Mouse (Mus musculus) CH12.LX (cell line): Measurements from ENCODE around the gene Crlf1. TPM values are rescaled to one million over a fixed set of nuclear protein-coding genes. Genes with fewer than 3 reads are reported as not detected.

Experiments
- DNase-seq: peaks from one replicate; pipeline ENCODE4 v3.0.0-alpha.2; 2013; ENCODE audit errors: extremely low read depth
- H3K27ac ChIP-seq: 2 replicates; pipeline ENCODE4 v1.5.1; 2012; ENCODE audit warnings: low read depth, mild to moderate bottlenecking, control low read depth, moderate library complexity; ENCODE audit not compliant: insufficient read depth
- H3K27me3 ChIP-seq: replicated peaks from 2 replicates; pipeline ENCODE3; 2012; ENCODE audit warnings: inconsistent platforms
- H3K36me3 ChIP-seq, 2 experiments: replicated peaks in 1 of 2; 2 replicates each; pipeline versions ENCODE3 to v1.6.1; 2012; ENCODE audit warnings: inconsistent platforms in 1 of 2, low read length in 1 of 2, mild to moderate bottlenecking in 1 of 2, mixed read lengths in 1 of 2, moderate library complexity in 1 of 2; ENCODE audit not compliant: control insufficient read depth in 1 of 2, insufficient read depth in 1 of 2
- H3K4me1 ChIP-seq, 2 experiments: 2 replicates each; pipeline ENCODE4 v1.6.1; 2012; ENCODE audit warnings: inconsistent platforms in 1 of 2, moderate library complexity in 1 of 2; ENCODE audit not compliant: insufficient read depth in 2 of 2, control insufficient read depth in 1 of 2
- H3K4me2 ChIP-seq: 2 replicates; pipeline ENCODE4 v1.6.1; 2012; ENCODE audit warnings: low read depth, mild to moderate bottlenecking, control low read depth; ENCODE audit not compliant: poor library complexity, insufficient read depth, severe bottlenecking
- H3K4me3 ChIP-seq, 3 experiments: fragments of 150-350 bp in 1 of 3; sonication (generic) in 1 of 3; replicated peaks in 1 of 3; 2 replicates each; pipeline versions ENCODE3 to v1.5.1; 2011 to 2012; ENCODE audit warnings: low read depth in 2 of 3, low read length in 2 of 3, mild to moderate bottlenecking in 2 of 3, moderate library complexity in 2 of 3, control low read depth in 1 of 3, improper control_type of control experiment in 1 of 3, inconsistent platforms in 1 of 3, mixed read lengths in 1 of 3; ENCODE audit not compliant: poor library complexity in 1 of 3
- H3K79me2 ChIP-seq: replicated peaks from 2 replicates; pipeline ENCODE4 v1.6.1; 2012; ENCODE audit warnings: mild to moderate bottlenecking, moderate library complexity; ENCODE audit not compliant: control insufficient read depth, poor library complexity, insufficient read depth, severe bottlenecking; ENCODE audit errors: extremely low read depth
- H3K9ac ChIP-seq: 2 replicates; pipeline ENCODE4 v1.6.1; 2012; ENCODE audit warnings: low read depth, mild to moderate bottlenecking, control low read depth, moderate library complexity; ENCODE audit not compliant: insufficient read depth
- H3K9me3 ChIP-seq: replicated peaks from 2 replicates; pipeline ENCODE3; 2012; ENCODE audit warnings: low read length, inconsistent platforms, mixed read lengths
- BHLHE40 ChIP-seq: IDR thresholded peaks from 2 replicates; pipeline ENCODE4 v1.6.1; 2011; ENCODE audit warnings: mild to moderate bottlenecking, low read depth, low read length, improper control_type of control experiment
- CHD1 ChIP-seq: IDR thresholded peaks from 2 replicates; pipeline ENCODE4 v1.6.1; 2012; ENCODE audit warnings: low read depth, low read length, improper control_type of control experiment, inconsistent platforms
- CHD2 ChIP-seq: IDR thresholded peaks from 2 replicates; pipeline ENCODE4 v1.6.1; 2011; ENCODE audit warnings: low read length, improper control_type of control experiment
- CTCF ChIP-seq, 2 experiments: IDR thresholded peaks in 1 of 2; conservative IDR thresholded peaks in 1 of 2; 2 replicates each; pipeline ENCODE4 v1.5.1; 2011 to 2012; ENCODE audit warnings: low read depth in 2 of 2, low read length in 2 of 2, improper control_type of control experiment in 1 of 2, inconsistent platforms in 1 of 2, mild to moderate bottlenecking in 1 of 2, moderate library complexity in 1 of 2
- E2F4 ChIP-seq: IDR thresholded peaks from 2 replicates; pipeline ENCODE4 v1.6.1; 2011; ENCODE audit warnings: low read depth, low read length, improper control_type of control experiment; ENCODE audit not compliant: insufficient replicate concordance
- ELF1 ChIP-seq: IDR thresholded peaks from 2 replicates; pipeline ENCODE4 v1.6.1; 2014; ENCODE audit warnings: low read depth, mild to moderate bottlenecking, inconsistent platforms, low read length, improper control_type of control experiment
- EP300 ChIP-seq: IDR thresholded peaks from 2 replicates; pipeline ENCODE4 v1.6.1; 2011; ENCODE audit warnings: low read length, improper control_type of control experiment
- HCFC1 ChIP-seq: IDR thresholded peaks from 2 replicates; pipeline ENCODE4 v1.6.1; 2012; ENCODE audit warnings: low read depth, mild to moderate bottlenecking, inconsistent platforms, low read length, improper control_type of control experiment
- JUN ChIP-seq: IDR thresholded peaks from 2 replicates; pipeline ENCODE4 v1.6.1; 2011; ENCODE audit warnings: low read depth, mild to moderate bottlenecking, low read length, improper control_type of control experiment, moderate library complexity; ENCODE audit not compliant: insufficient read depth
- JUND ChIP-seq: conservative IDR thresholded peaks from 2 replicates; pipeline ENCODE4 v1.6.1; 2011; ENCODE audit warnings: low read depth, low read length, improper control_type of control experiment
- KAT2A ChIP-seq: IDR thresholded peaks from 2 replicates; pipeline ENCODE4 v1.6.1; 2012; ENCODE audit warnings: low read length, improper control_type of control experiment, inconsistent platforms; ENCODE audit not compliant: insufficient replicate concordance
- MAFK ChIP-seq: IDR thresholded peaks from 2 replicates; pipeline ENCODE4 v1.6.1; 2011; ENCODE audit warnings: low read length, improper control_type of control experiment; ENCODE audit not compliant: insufficient replicate concordance
- MAX ChIP-seq: IDR thresholded peaks from 2 replicates; pipeline ENCODE4 v1.6.1; 2011; ENCODE audit warnings: low read length, improper control_type of control experiment
- MAZ ChIP-seq: IDR thresholded peaks from 2 replicates; pipeline ENCODE4 v1.6.1; 2012; ENCODE audit warnings: low read depth, mild to moderate bottlenecking, inconsistent platforms, low read length, improper control_type of control experiment, moderate library complexity
- MEF2A ChIP-seq: IDR thresholded peaks from 2 replicates; pipeline ENCODE4 v1.6.1; 2014; ENCODE audit warnings: low read depth, mild to moderate bottlenecking, inconsistent platforms, low read length, improper control_type of control experiment, borderline replicate concordance
- MXI1 ChIP-seq: IDR thresholded peaks from 2 replicates; pipeline ENCODE4 v1.6.1; 2011; ENCODE audit warnings: mild to moderate bottlenecking, low read depth, low read length, improper control_type of control experiment
- MYC ChIP-seq: IDR thresholded peaks from 2 replicates; pipeline ENCODE4 v1.6.1; 2011; ENCODE audit warnings: low read depth, mild to moderate bottlenecking, improper control_type of control experiment, low read length
- NELFE ChIP-seq: IDR thresholded peaks from 2 replicates; pipeline ENCODE4 v1.6.1; 2011; ENCODE audit warnings: low read depth, low read length, improper control_type of control experiment
- NRF1 ChIP-seq: IDR thresholded peaks from 2 replicates; pipeline ENCODE4 v1.6.1; 2014; ENCODE audit warnings: low read depth, mild to moderate bottlenecking, inconsistent platforms, low read length, improper control_type of control experiment, moderate library complexity
- PAX5 ChIP-seq: IDR thresholded peaks from 2 replicates; pipeline ENCODE4 v1.6.1; 2012; ENCODE audit warnings: low read length, inconsistent platforms, mixed read lengths
- POLR2A ChIP-seq: IDR thresholded peaks from 2 replicates; pipeline ENCODE4 v1.6.1; 2011; ENCODE audit warnings: low read depth, mild to moderate bottlenecking, improper control_type of control experiment, low read length
- POLR2AphosphoS2 ChIP-seq: IDR thresholded peaks from 2 replicates; pipeline ENCODE4 v1.6.1; 2011; ENCODE audit warnings: low read depth, low read length, improper control_type of control experiment
- RAD21 ChIP-seq: IDR thresholded peaks from 2 replicates; pipeline ENCODE4 v1.6.1; 2011; ENCODE audit warnings: low read depth, mild to moderate bottlenecking, low read length, improper control_type of control experiment, moderate library complexity
- RCOR1 ChIP-seq: conservative IDR thresholded peaks from 2 replicates; pipeline ENCODE4 v1.6.1; 2012; ENCODE audit warnings: low read depth, mild to moderate bottlenecking, inconsistent platforms, low read length, improper control_type of control experiment
- SIN3A ChIP-seq: IDR thresholded peaks from 2 replicates; pipeline ENCODE4 v1.6.1; 2012; ENCODE audit warnings: low read length, improper control_type of control experiment, inconsistent platforms
- TBP ChIP-seq: conservative IDR thresholded peaks from 2 replicates; pipeline ENCODE4 v1.6.1; 2011; ENCODE audit warnings: low read depth, low read length, improper control_type of control experiment
- TCF12 ChIP-seq: IDR thresholded peaks from 2 replicates; pipeline ENCODE4 v1.6.1; 2014; ENCODE audit warnings: low read depth, mild to moderate bottlenecking, inconsistent platforms, low read length, improper control_type of control experiment
- USF1 ChIP-seq: IDR thresholded peaks from 2 replicates; pipeline ENCODE4 v1.6.1; 2014; ENCODE audit warnings: low read depth, mild to moderate bottlenecking, inconsistent platforms, low read length, improper control_type of control experiment
- ZC3H11A ChIP-seq: IDR thresholded peaks from 2 replicates; pipeline ENCODE4 v1.6.1; 2012; ENCODE audit warnings: low read depth, mild to moderate bottlenecking, inconsistent platforms, low read length, improper control_type of control experiment
- ZKSCAN1 ChIP-seq: IDR thresholded peaks from 2 replicates; pipeline ENCODE4 v1.6.1; 2012; ENCODE audit warnings: low read depth, inconsistent platforms, low read length, improper control_type of control experiment, borderline replicate concordance
- ZMIZ1 ChIP-seq: IDR thresholded peaks from 2 replicates; pipeline ENCODE4 v1.6.1; 2012; ENCODE audit warnings: low read depth, mild to moderate bottlenecking, inconsistent platforms, low read length, improper control_type of control experiment
- ZNF384 ChIP-seq: IDR thresholded peaks from 2 replicates; pipeline ENCODE4 v1.6.1; 2012; ENCODE audit warnings: low read depth, low read length, improper control_type of control experiment, inconsistent platforms
- dilution Hi-C: fragments of 300-500 bp; cut with MboI; formaldehyde crosslinking; loops from 2 replicates; pipeline ENCODE4 v1.14.3; 2020; ENCODE audit warnings: low sequenced_read_pairs; ENCODE audit not compliant: extremely low pct_unique_long_range_greater_than_20kb, extremely low pct_ligation_motif_present
- in situ Hi-C: fragments of 300-500 bp; cut with MboI; formaldehyde crosslinking; loops from 3 replicates; pipeline ENCODE4 v1.14.3; 2019; ENCODE audit warnings: low sequenced_read_pairs, low pct_ligation_motif_present, low pct_unique_long_range_greater_than_20kb, mixed read lengths
- polyA plus RNA-seq: library from polyadenylated mRNA; unstranded; fragments of >175 nt; gene quantifications from 2 replicates; pipeline ENCODE4 v1.2.1, GENCODE M21; 2012; ENCODE audit warnings: low read depth; ENCODE audit not compliant: insufficient read length
- total RNA-seq, 2 experiments: library from RNA; depleted of rRNA; stranded (reverse); fragments of 300-350 nt in 1 of 2; fragments of >200 nt in 1 of 2; gene quantifications; 2 replicates each; pipeline ENCODE4 v1.2.3; 2012 to 2014

Gene Crlf1
- total and polyA plus RNA-seq, 3 experiments: 0.42 to 1.1 (median 0.44) TPM

GRCm38 (mm10) chr8:70535701-70536100 lies 42.7 kb downstream of the Crlf1 start:
- Histone ChIP-seq H3K4me3 (no peak overlapping the region), H3K36me3 (peaks cover 58 to 64% of the 10 kb centered on the region in 2 experiments)
- in situ Hi-C loops: no loop called here

DNA sequence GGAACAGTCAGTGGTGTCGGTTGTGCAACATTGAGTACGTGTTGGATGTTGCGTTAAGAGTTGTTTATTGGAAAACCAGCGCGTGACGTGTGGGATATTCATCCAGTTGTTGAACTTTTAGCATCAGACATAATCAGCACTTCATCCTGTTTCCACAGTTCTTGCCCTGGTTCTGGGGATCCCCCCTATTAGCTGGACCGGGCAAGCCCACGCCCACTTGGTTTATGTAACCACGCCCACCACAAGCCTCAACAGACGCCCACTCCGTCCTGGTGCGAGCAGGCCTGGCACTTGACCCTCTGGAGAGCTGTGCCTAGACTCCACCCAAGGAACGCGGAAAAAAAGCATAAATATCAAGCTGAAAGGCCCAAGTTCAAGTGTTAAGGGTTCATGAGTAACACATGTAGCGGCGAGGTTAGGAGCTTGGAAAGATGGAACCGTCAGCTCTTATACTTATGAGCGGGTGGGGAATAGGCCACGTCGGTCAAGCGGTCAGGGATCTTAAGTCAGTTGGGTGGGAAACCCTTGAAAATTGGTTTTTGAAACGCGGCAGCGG lies 45.1 kb downstream of the Crlf1 start:
- Histone ChIP-seq H3K4me1 (peaks cover 9 to 36% of the 10 kb centered on the region in 2 experiments), H3K27me3 (no peaks in the 10 kb centered on the region), H3K27ac (peak overlapping the region; percentile 40), H3K9me3 (no peaks in the 10 kb centered on the region), H3K79me2 (peaks cover 29% of the 10 kb centered on the region), H3K9ac (peak overlapping the region; percentile 47), H3K4me2 (peak overlapping the region; percentile 78), H3K4me3 (peak overlapping the region; percentile 48 to 94 (median 62)), H3K36me3 (peaks cover 34 to 54% of the 10 kb centered on the region in 2 experiments)
- peak; percentile 83 for DNase-seq
- dilution Hi-C loops: no loop called here
- in situ Hi-C loops: no loop called here
- no peak for TF ChIP-seq JUND
- peak; percentile 30; the same call in 1 of the 2 replicates for TF ChIP-seq SIN3A
- no peak for TF ChIP-seq JUN
- no peak for TF ChIP-seq TBP
- TF ChIP-seq MXI1: 0 out of 2 replicates have a peak, but pooled peaks have one; percentile 49
- TF ChIP-seq KAT2A: no peak
- TF ChIP-seq MAFK: no peak; the same call in 1 of the 2 replicates
- TF ChIP-seq TCF12: no peak
- TF ChIP-seq ZNF384: no peak
- 0 out of 2 replicates have a peak, but pooled peaks have one; percentile 17 for TF ChIP-seq HCFC1
- 0 out of 2 replicates have a peak, but pooled peaks have one; percentile 40 for TF ChIP-seq MAX
- TF ChIP-seq RAD21: no peak
- no peak for TF ChIP-seq ELF1
- 0 out of 2 replicates have a peak, but pooled peaks have one; percentile 22 for TF ChIP-seq EP300
- no peak for TF ChIP-seq ZKSCAN1
- TF ChIP-seq CHD2: 0 out of 2 replicates have a peak, but pooled peaks have one; percentile 27
- no peak for TF ChIP-seq E2F4
- TF ChIP-seq RCOR1: no peak
- TF ChIP-seq MAZ: 0 out of 2 replicates have a peak, but pooled peaks have one; percentile 43
- TF ChIP-seq POLR2A: peak; percentile 51; the same call in 1 of the 2 replicates
- no peak for TF ChIP-seq ZC3H11A
- peak; percentile 89 for TF ChIP-seq POLR2AphosphoS2
- no peak for TF ChIP-seq NELFE
- TF ChIP-seq USF1: no peak
- TF ChIP-seq PAX5: no peak
- no peak for TF ChIP-seq CHD1
- no peak; the same call in 1 of the 2 replicates for TF ChIP-seq ZMIZ1

More at GRCm38 (mm10) chr8:70535701-70536100, 42.7 kb downstream of the Crlf1 start:
- Histone ChIP-seq H3K27me3 (no peaks in the 10 kb centered on the region), H3K4me1 (peaks cover 4 to 23% of the 10 kb centered on the region in 2 experiments), H3K9me3 (no peaks in the 10 kb centered on the region), H3K4me2 (no peak overlapping the region), H3K79me2 (peaks cover 9% of the 10 kb centered on the region), H3K27ac (no peak overlapping the region), H3K9ac (no peak overlapping the region)
- DNase-seq: no peak
- dilution Hi-C loops: no loop called here
- TF ChIP-seq BHLHE40 (no peak), TCF12 (no peak), ZKSCAN1 (no peak), KAT2A (no peak), PAX5 (no peak), MEF2A (no peak), NRF1 (no peak), CTCF (conservative IDR thresholded peaks at IDR 0.05 in 1 of 2, IDR thresholded peaks at IDR 0.05 in 1 of 2; ENCODE audit: low read depth in 2 of 2, low read length in 2 of 2) (no peak), JUND (no peak), CHD1 (no peak), NELFE (no peak), EP300 (no peak), JUN (no peak), MXI1 (no peak), MYC (no peak)
